Mouse (Mus musculus) B cell, adult (primary cell): Measurements from ENCODE around the gene Tmem179b. TPM values are rescaled to one million over a fixed set of nuclear protein-coding genes. Genes with fewer than 3 reads are reported as not detected.

Source experiments
- total RNA-seq: library from RNA; stranded (reverse); gene quantifications from 4 replicates; pipeline ENCODE4 v1.2.4, GENCODE M21; 2023; ENCODE audit not compliant: inconsistent age

Gene Tmem179b
- 70.3 to 85.2 TPM (median 76.3 TPM) in 4 replicates for total RNA-seq

GRCm38 (mm10) chr19:8774086-8774835, at the start of gene Tmem179b:
Gene Tmem179b, minus strand, starts transcription at chr19:8774467.

GRCm38 (mm10) chr19:8819596-8820423, 45.5 kb upstream of the Tmem179b start, which contains the start of gene Hnrnpul2:
Gene Hnrnpul2, plus strand, starts transcription at chr19:8820010.

GRCm38 (mm10) chr19:8818801-8819595, 44.7 kb upstream of the Tmem179b start, which contains the start of gene Ttc9c:
Gene Ttc9c, minus strand, starts transcription at chr19:8819333.

GRCm38 (mm10) chr19:8802130-8802821, 28.0 kb upstream of the Tmem179b start, which contains the start of gene Zbtb3:
Gene Zbtb3, plus strand, starts transcription at chr19:8802555.

GRCm38 (mm10) chr19:8798264-8798946, 24.1 kb upstream of the Tmem179b start, which contains the start of gene Polr2g:
Gene Polr2g, minus strand, starts transcription at chr19:8798577.

GRCm38 (mm10) chr19:8786008-8786781, 11.9 kb upstream of the Tmem179b start, which contains the start of gene Taf6l:
Gene Taf6l, minus strand, starts transcription at chr19:8786417.

GRCm38 (mm10) chr19:8770567-8771270, 3.5 kb downstream of the Tmem179b start, which contains the start of gene Tmem223:
Gene Tmem223, plus strand, starts transcription at chr19:8770996.

GRCm38 (mm10) chr19:8756635-8757387, 17.5 kb downstream of the Tmem179b start, which contains the start of gene Nxf1:
Gene Nxf1, plus strand, starts transcription at chr19:8757073.

GRCm38 (mm10) chr19:8741243-8741869, 32.9 kb downstream of the Tmem179b start, which contains the start of gene Stx5a:
Gene Stx5a, plus strand, starts transcription at chr19:8741413.

GRCm38 (mm10) chr19:8740603-8741002, 33.7 kb downstream of the Tmem179b start, which contains the start of gene 1700092M07Rik:
Gene 1700092M07Rik, plus strand, starts transcription at chr19:8740718.

GRCm38 (mm10) chr19:8735389-8736159, 38.7 kb downstream of the Tmem179b start, which contains the start of gene Wdr74:
Gene Wdr74, plus strand, starts transcription at chr19:8735827.

GRCm38 (mm10) chr19:8722907-8723573, 51.2 kb downstream of the Tmem179b start, which contains the start of gene Slc3a2:
Gene Slc3a2, minus strand, starts transcription at chr19:8723369.

